Mouse (Mus musculus): ENCODE results near the gene Mmp17. TPM values are rescaled to one million over a fixed set of nuclear protein-coding genes. Genes with fewer than 3 reads are reported as not detected.

Mmp17 gene
- polyA plus RNA-seq, 1 experiment from 2014 or later: 6.5 TPM

GRCm38 (mm10) chr5:129657931-129658330 lies 74.0 kb downstream of the Mmp17 start:
- no peak overlapping the region for H3K4me3 ChIP-seq (ENCODE audit: low read depth, low read length)
- H3K4me2 ChIP-seq (ENCODE audit: low read depth, low read length, severe bottlenecking): no peak overlapping the region
- 94% methylated on average over 15 of the region's 15 CpGs for WGBS
- H3K36me3 ChIP-seq (ENCODE audit: control insufficient read depth, insufficient read depth, low read length): peaks cover 10% of the 10 kb centered on the region; the same call in 1 of the 2 replicates
- no peaks in the 10 kb centered on the region for H3K9me3 ChIP-seq (ENCODE audit: control insufficient read depth, low read length)
- ATAC-seq (replicated peaks; ENCODE audit: low FRiP score) (no peak), DNase-seq (ENCODE audit: low spot score) (no peak)
- no peaks in the 10 kb centered on the region for H3K4me1 ChIP-seq (replicated peaks; ENCODE audit: control insufficient read depth, insufficient read depth, low read length)
- no peak overlapping the region for H3K9ac ChIP-seq (ENCODE audit: low read length)
- H3K27me3 ChIP-seq (ENCODE audit: control insufficient read depth, insufficient read depth, low read length): no peaks in the 10 kb centered on the region
- H3K27ac ChIP-seq (ENCODE audit: low read depth, low read length): no peak overlapping the region

Other genes starting within 250 kb of the Mmp17 start
- 61.6 and 62.9 TPM in 2 replicates for gene Sfswap, start 82.9 kb upstream of the Mmp17 start, polyA plus RNA-seq (2014; fragmentation: Nextera tagmentation; extraction: Ambion mirVana)
- 8.3 and 8.5 TPM in 2 replicates for gene Zfp11, start 85.9 kb downstream of the Mmp17 start, polyA plus RNA-seq (2014; fragmentation: Nextera tagmentation; extraction: Ambion mirVana)
- not detected in 2 replicates for gene Sept14, start 124.3 kb downstream of the Mmp17 start, polyA plus RNA-seq (2014; fragmentation: Nextera tagmentation; extraction: Ambion mirVana)
- 164 and 185 TPM in 2 replicates for gene Mrps17, start 131.3 kb downstream of the Mmp17 start, polyA plus RNA-seq (2014; fragmentation: Nextera tagmentation; extraction: Ambion mirVana)
- 75.0 and 77.3 TPM in 2 replicates for gene Nipsnap2, start 140.9 kb downstream of the Mmp17 start, polyA plus RNA-seq (2014; fragmentation: Nextera tagmentation; extraction: Ambion mirVana)
- 45.2 and 46.4 TPM in 2 replicates for gene Psph, start 203.3 kb downstream of the Mmp17 start, polyA plus RNA-seq (2014; fragmentation: Nextera tagmentation; extraction: Ambion mirVana)